Mouse (Mus musculus): ENCODE results near the gene Gal3st2. TPM values are rescaled to one million over a fixed set of nuclear protein-coding genes. Genes with fewer than 3 reads are reported as not detected.
"Not testable (repeated sequence)": the region's sequence is repeated elsewhere in the genome, so short reads cannot be mapped to it uniquely, and the experiment has no call there.

The Gal3st2 gene
- total and polyA plus RNA-seq, 3 experiments = not detected

- peaks cover 12 to 22% of the 10 kb centered on the region in 2 experiments for H3K4me1 ChIP-seq (ENCODE audit: control insufficient read depth in 1 of 2, insufficient read depth in 2 of 2, low read length in 2 of 2)
- H3K27me3 ChIP-seq (ENCODE audit: control insufficient read depth in 1 of 2, insufficient read depth in 2 of 2, low read length in 2 of 2); H3K4me3 ChIP-seq (ENCODE audit: control insufficient read depth in 1 of 2, insufficient read depth in 1 of 2, low read depth in 2 of 2, low read length in 2 of 2); H3K9ac ChIP-seq (ENCODE audit: control insufficient read depth, low read depth, low read length, poor library complexity, severe bottlenecking); H3K9me3 ChIP-seq (replicated peaks; ENCODE audit: insufficient read depth, low read length); H3K27ac ChIP-seq (ENCODE audit: control insufficient read depth, low read depth, low read length); DNase-seq (ENCODE audit: low read depth, low spot score); H3K79me2 ChIP-seq (ENCODE audit: control insufficient read depth, insufficient read depth, low read length, poor library complexity): not testable (repeated sequence)
- peaks cover 0 to 19% of the 10 kb centered on the region in 2 experiments; a peak in 2 of 4 replicates for H3K36me3 ChIP-seq (ENCODE audit: control insufficient read depth in 1 of 2, insufficient read depth in 2 of 2, low read length in 2 of 2)
Observed at GRCm38 (mm10) chr1:93918011-93918410, 56.9 kb downstream of the Gal3st2 start, which contains the start of gene Gal3st2b. Gal3st2b (plus strand) TSS chr1:93918311.

- H3K36me3 ChIP-seq (ENCODE audit: control insufficient read depth in 1 of 2, insufficient read depth in 2 of 2, low read length in 2 of 2) = peaks cover 0 to 22% of the 10 kb centered on the region in 2 experiments; a peak in 2 of 4 replicates
- H3K9ac ChIP-seq (ENCODE audit: control insufficient read depth, low read depth, low read length, poor library complexity, severe bottlenecking); DNase-seq (ENCODE audit: low read depth, low spot score); H3K79me2 ChIP-seq (ENCODE audit: control insufficient read depth, insufficient read depth, low read length, poor library complexity); H3K27me3 ChIP-seq (ENCODE audit: control insufficient read depth in 1 of 2, insufficient read depth in 2 of 2, low read length in 2 of 2); H3K27ac ChIP-seq (ENCODE audit: control insufficient read depth, low read depth, low read length); H3K9me3 ChIP-seq (replicated peaks; ENCODE audit: insufficient read depth, low read length); H3K4me3 ChIP-seq (ENCODE audit: control insufficient read depth in 1 of 2, insufficient read depth in 1 of 2, low read depth in 2 of 2, low read length in 2 of 2): not testable (repeated sequence)
- peaks cover 14 to 29% of the 10 kb centered on the region in 2 experiments for H3K4me1 ChIP-seq (ENCODE audit: control insufficient read depth in 1 of 2, insufficient read depth in 2 of 2, low read length in 2 of 2)
Observed at GRCm38 (mm10) chr1:93918775-93919174, 57.7 kb downstream of the Gal3st2 start.

GRCm38 (mm10) chr1:93919321-93919720 is 58.2 kb downstream of the Gal3st2 start:
- Histone ChIP-seq H3K36me3 (ENCODE audit: control insufficient read depth in 1 of 2, insufficient read depth in 2 of 2, low read length in 2 of 2) (peaks cover 0 to 22% of the 10 kb centered on the region in 2 experiments; a peak in 2 of 4 replicates), H3K4me1 (ENCODE audit: control insufficient read depth in 1 of 2, insufficient read depth in 2 of 2, low read length in 2 of 2) (peaks cover 14 to 29% of the 10 kb centered on the region in 2 experiments)
- H3K79me2 ChIP-seq (ENCODE audit: control insufficient read depth, insufficient read depth, low read length, poor library complexity); H3K9ac ChIP-seq (ENCODE audit: control insufficient read depth, low read depth, low read length, poor library complexity, severe bottlenecking); H3K4me3 ChIP-seq (ENCODE audit: control insufficient read depth in 1 of 2, insufficient read depth in 1 of 2, low read depth in 2 of 2, low read length in 2 of 2); H3K27ac ChIP-seq (ENCODE audit: control insufficient read depth, low read depth, low read length); H3K9me3 ChIP-seq (replicated peaks; ENCODE audit: insufficient read depth, low read length); DNase-seq (ENCODE audit: low read depth, low spot score); H3K27me3 ChIP-seq (ENCODE audit: control insufficient read depth in 1 of 2, insufficient read depth in 2 of 2, low read length in 2 of 2): not testable (repeated sequence)

GRCm38 (mm10) chr1:93922609-93923008 is 61.5 kb downstream of the Gal3st2 start:
- Histone ChIP-seq H3K9ac (ENCODE audit: control insufficient read depth, low read depth, low read length, poor library complexity, severe bottlenecking) (peak overlapping the region; percentile 3; the same call in 1 of the 2 replicates), H3K4me3 (ENCODE audit: control insufficient read depth in 1 of 2, insufficient read depth in 1 of 2, low read depth in 2 of 2, low read length in 2 of 2) (0 out of 4 replicates have a peak overlapping the region, but pooled peaks of 1 of the 2 experiments have one; percentile 12), H3K36me3 (ENCODE audit: control insufficient read depth in 1 of 2, insufficient read depth in 2 of 2, low read length in 2 of 2) (peaks cover 0 to 14% of the 10 kb centered on the region in 2 experiments; a peak in 2 of 4 replicates), H3K4me1 (ENCODE audit: control insufficient read depth in 1 of 2, insufficient read depth in 2 of 2, low read length in 2 of 2) (peaks cover 10 to 23% of the 10 kb centered on the region in 2 experiments), H3K27ac (ENCODE audit: control insufficient read depth, low read depth, low read length) (peak overlapping the region; percentile 14; the same call in 1 of the 2 replicates)
- H3K27me3 ChIP-seq (ENCODE audit: control insufficient read depth in 1 of 2, insufficient read depth in 2 of 2, low read length in 2 of 2); H3K9me3 ChIP-seq (replicated peaks; ENCODE audit: insufficient read depth, low read length); H3K79me2 ChIP-seq (ENCODE audit: control insufficient read depth, insufficient read depth, low read length, poor library complexity): not testable (repeated sequence)
- DNase-seq (ENCODE audit: low read depth, low spot score) = peak; percentile 49

- Histone ChIP-seq H3K9ac (ENCODE audit: control insufficient read depth, low read depth, low read length, poor library complexity, severe bottlenecking) (peak overlapping the region; percentile 18; the same call in 1 of the 2 replicates), H3K27ac (ENCODE audit: control insufficient read depth, low read depth, low read length) (peak overlapping the region; percentile 14; the same call in 1 of the 2 replicates), H3K4me1 (ENCODE audit: control insufficient read depth in 1 of 2, insufficient read depth in 2 of 2, low read length in 2 of 2) (peaks cover 5 to 19% of the 10 kb centered on the region in 2 experiments), H3K36me3 (ENCODE audit: control insufficient read depth in 1 of 2, insufficient read depth in 2 of 2, low read length in 2 of 2) (peaks cover 0 to 11% of the 10 kb centered on the region in 2 experiments; a peak in 2 of 4 replicates)
- peak; percentile 57 for DNase-seq (ENCODE audit: low read depth, low spot score)
- H3K9me3 ChIP-seq (replicated peaks; ENCODE audit: insufficient read depth, low read length); H3K79me2 ChIP-seq (ENCODE audit: control insufficient read depth, insufficient read depth, low read length, poor library complexity); H3K4me3 ChIP-seq (ENCODE audit: control insufficient read depth in 1 of 2, insufficient read depth in 1 of 2, low read depth in 2 of 2, low read length in 2 of 2); H3K27me3 ChIP-seq (ENCODE audit: control insufficient read depth in 1 of 2, insufficient read depth in 2 of 2, low read length in 2 of 2): not testable (repeated sequence)
- peak in 1 of 2 experiments; percentile 27; a peak in 1 of 4 replicates for TF ChIP-seq EP300 (IDR thresholded peaks at IDR 0.05; ENCODE audit: low read depth in 1 of 2, low read length in 2 of 2)
- peak; percentile 43; the same call in 1 of the 2 replicates for TF ChIP-seq TCF12 (IDR thresholded peaks at IDR 0.05; ENCODE audit: low read depth, low read length)
- 0 out of 2 replicates have a peak, but pooled peaks have one; percentile 25 for TF ChIP-seq SIN3A (IDR thresholded peaks at IDR 0.05; ENCODE audit: low read length)
Observed at GRCm38 (mm10) chr1:93923098-93923497, 62.0 kb downstream of the Gal3st2 start.
